Mouse (Mus musculus) MEL (cell line): Measurements from ENCODE around the gene Tmem108. TPM values are rescaled to one million over a fixed set of nuclear protein-coding genes. Genes with fewer than 3 reads are reported as not detected.

Experiments used
- DNase-seq: peaks from one replicate; pipeline ENCODE4 v3.0.0; 2011; ENCODE audit warnings: low read depth, low spot score
- H3K27ac ChIP-seq: 2 replicates; pipeline ENCODE4 v1.5.1; 2012; ENCODE audit warnings: low read depth, mild to moderate bottlenecking, control low read depth, low read length, moderate library complexity; ENCODE audit not compliant: control insufficient read depth
- H3K27me3 ChIP-seq, 2 experiments: fragments of 150-350 bp in 1 of 2; sonication (generic) in 1 of 2; 2 replicates each; pipeline ENCODE4 v1.6.1; 2012; ENCODE audit warnings: low read length in 2 of 2, mild to moderate bottlenecking in 2 of 2, improper control_type of control experiment in 1 of 2, moderate library complexity in 1 of 2; ENCODE audit not compliant: insufficient read depth in 2 of 2, control insufficient read depth in 1 of 2
- H3K36me3 ChIP-seq, 2 experiments: 2 replicates each; pipeline ENCODE4 v1.6.1; 2012 to 2014; ENCODE audit warnings: low read length in 2 of 2, improper control_type of control experiment in 1 of 2, inconsistent platforms in 1 of 2, mild to moderate bottlenecking in 1 of 2; ENCODE audit not compliant: insufficient read depth in 2 of 2, control insufficient read depth in 1 of 2
- H3K4me1 ChIP-seq, 2 experiments: fragments of 150-350 bp in 1 of 2; sonication (generic) in 1 of 2; 2 replicates each; pipeline ENCODE4 v1.6.1; 2012; ENCODE audit warnings: low read length in 2 of 2, improper control_type of control experiment in 1 of 2, mild to moderate bottlenecking in 1 of 2; ENCODE audit not compliant: insufficient read depth in 2 of 2, control insufficient read depth in 1 of 2
- H3K4me3 ChIP-seq, 2 experiments: fragments of 150-350 bp in 1 of 2; sonication (generic) in 1 of 2; 2 replicates each; pipeline ENCODE4 v1.5.1; 2012; ENCODE audit warnings: low read depth in 2 of 2, low read length in 2 of 2, mild to moderate bottlenecking in 2 of 2, moderate library complexity in 2 of 2, control low read depth in 1 of 2, improper control_type of control experiment in 1 of 2; ENCODE audit not compliant: control insufficient read depth in 1 of 2, insufficient read depth in 1 of 2
- H3K79me2 ChIP-seq: 2 replicates; pipeline ENCODE4 v1.6.1; 2012; ENCODE audit warnings: mild to moderate bottlenecking, low read length, moderate library complexity; ENCODE audit not compliant: control insufficient read depth, poor library complexity, insufficient read depth
- H3K9ac ChIP-seq: 2 replicates; pipeline ENCODE4 v1.6.1; 2012; ENCODE audit warnings: low read depth, mild to moderate bottlenecking, control low read depth, low read length, moderate library complexity; ENCODE audit not compliant: control insufficient read depth, poor library complexity, severe bottlenecking
- H3K9me3 ChIP-seq: fragments of 150-350 bp; sonication (generic); replicated peaks from 2 replicates; pipeline ENCODE4 v1.6.1; 2012; ENCODE audit warnings: mild to moderate bottlenecking, low read length, improper control_type of control experiment, moderate library complexity; ENCODE audit not compliant: insufficient read depth
- BHLHE40 ChIP-seq: IDR thresholded peaks from 2 replicates; pipeline ENCODE4 v1.6.1; 2012; ENCODE audit warnings: low read depth, mild to moderate bottlenecking, inconsistent platforms, low read length, improper control_type of control experiment, borderline replicate concordance
- CHD1 ChIP-seq: IDR thresholded peaks from 2 replicates; pipeline ENCODE4 v1.6.1; 2012; ENCODE audit warnings: low read depth, mild to moderate bottlenecking, inconsistent platforms, low read length, improper control_type of control experiment
- CTCF ChIP-seq, 3 experiments: IDR thresholded peaks in 2 of 3; conservative IDR thresholded peaks in 1 of 3; 2 replicates each; pipeline ENCODE4 v1.5.1; 2011 to 2012; ENCODE audit warnings: low read length in 3 of 3, low read depth in 2 of 3, mild to moderate bottlenecking in 2 of 3, improper control_type of control experiment in 1 of 3, inconsistent platforms in 1 of 3, mixed read lengths in 1 of 3, moderate library complexity in 1 of 3; ENCODE audit not compliant: control insufficient read depth in 1 of 3, insufficient read depth in 1 of 3, poor library complexity in 1 of 3, severe bottlenecking in 1 of 3
- E2F4 ChIP-seq: IDR thresholded peaks from 2 replicates; pipeline ENCODE4 v1.6.1; 2011; ENCODE audit warnings: low read depth, low read length, improper control_type of control experiment, borderline replicate concordance
- ELF1 ChIP-seq: IDR thresholded peaks from 2 replicates; pipeline ENCODE4 v1.6.1; 2014; ENCODE audit warnings: low read depth, mild to moderate bottlenecking, inconsistent platforms, low read length, improper control_type of control experiment, moderate library complexity
- EP300 ChIP-seq, 2 experiments: IDR thresholded peaks; 2 replicates each; pipeline ENCODE4 v1.6.1; 2011; ENCODE audit warnings: improper control_type of control experiment in 2 of 2, low read length in 2 of 2, low read depth in 1 of 2, mild to moderate bottlenecking in 1 of 2
- ETS1 ChIP-seq: IDR thresholded peaks from 2 replicates; pipeline ENCODE4 v1.6.1; 2012; ENCODE audit warnings: low read depth, mild to moderate bottlenecking, inconsistent platforms, low read length, improper control_type of control experiment, moderate library complexity
- JUND ChIP-seq: IDR thresholded peaks from 2 replicates; pipeline ENCODE4 v1.6.1; 2011; ENCODE audit warnings: low read depth, mild to moderate bottlenecking, improper control_type of control experiment, low read length
- KAT2A ChIP-seq: conservative IDR thresholded peaks from 2 replicates; pipeline ENCODE4 v1.6.1; 2012; ENCODE audit warnings: low read depth, low read length, improper control_type of control experiment, inconsistent platforms
- MAX ChIP-seq: IDR thresholded peaks from 2 replicates; pipeline ENCODE4 v1.6.1; 2011; ENCODE audit warnings: low read length, improper control_type of control experiment
- MAZ ChIP-seq: IDR thresholded peaks from 2 replicates; pipeline ENCODE4 v1.6.1; 2012; ENCODE audit warnings: low read depth, mild to moderate bottlenecking, inconsistent platforms, low read length, improper control_type of control experiment
- MEF2A ChIP-seq: IDR thresholded peaks from 2 replicates; pipeline ENCODE4 v1.6.1; 2014; ENCODE audit warnings: low read depth, mild to moderate bottlenecking, inconsistent platforms, low read length, improper control_type of control experiment; ENCODE audit not compliant: poor library complexity, insufficient replicate concordance, severe bottlenecking; ENCODE audit errors: extremely low read depth
- MYB ChIP-seq: IDR thresholded peaks from 2 replicates; pipeline ENCODE4 v1.6.1; 2011; ENCODE audit warnings: mild to moderate bottlenecking, low read depth, low read length, improper control_type of control experiment
- MYC ChIP-seq: IDR thresholded peaks from 2 replicates; pipeline ENCODE4 v1.6.1; 2011; ENCODE audit warnings: low read depth, mild to moderate bottlenecking, low read length, improper control_type of control experiment, moderate library complexity
- NELFE ChIP-seq: IDR thresholded peaks from 2 replicates; pipeline ENCODE4 v1.6.1; 2011; ENCODE audit warnings: low read depth, low read length, improper control_type of control experiment
- NRF1 ChIP-seq: IDR thresholded peaks from 2 replicates; pipeline ENCODE4 v1.6.1; 2014; ENCODE audit warnings: low read depth, mild to moderate bottlenecking, inconsistent platforms, low read length, improper control_type of control experiment, moderate library complexity; ENCODE audit not compliant: poor library complexity, insufficient read depth, severe bottlenecking
- POLR2A ChIP-seq, 2 experiments: IDR thresholded peaks; 2 replicates each; pipeline ENCODE4 v1.6.1; 2011 to 2012; ENCODE audit warnings: low read length in 2 of 2, mild to moderate bottlenecking in 2 of 2, control low read depth in 1 of 2, improper control_type of control experiment in 1 of 2, low read depth in 1 of 2, moderate library complexity in 1 of 2; ENCODE audit not compliant: control insufficient read depth in 1 of 2, insufficient read depth in 1 of 2, poor library complexity in 1 of 2
- POLR2AphosphoS2 ChIP-seq: IDR thresholded peaks from 2 replicates; pipeline ENCODE4 v1.6.1; 2011; ENCODE audit warnings: low read length, improper control_type of control experiment
- POLR2AphosphoS5 ChIP-seq: IDR thresholded peaks from 2 replicates; pipeline ENCODE4 v1.6.1; 2012; ENCODE audit warnings: low read depth, borderline replicate concordance, mild to moderate bottlenecking, inconsistent platforms, low read length, moderate library complexity, mixed read lengths
- RCOR1 ChIP-seq: IDR thresholded peaks from 2 replicates; pipeline ENCODE4 v1.6.1; 2012; ENCODE audit warnings: low read depth, mild to moderate bottlenecking, inconsistent platforms, low read length, improper control_type of control experiment
- TAL1 ChIP-seq: IDR thresholded peaks from 2 replicates; pipeline ENCODE4 v1.6.1; 2012; ENCODE audit warnings: mild to moderate bottlenecking, inconsistent platforms, low read length, moderate library complexity, mixed read lengths
- TBP ChIP-seq: IDR thresholded peaks from 2 replicates; pipeline ENCODE4 v1.8.0; 2011; ENCODE audit warnings: low read depth, low read length, improper control_type of control experiment
- USF2 ChIP-seq, 2 experiments: IDR thresholded peaks; 2 replicates each; pipeline ENCODE4 v1.6.1; 2011 to 2012; ENCODE audit warnings: improper control_type of control experiment in 2 of 2, low read length in 2 of 2, borderline replicate concordance in 1 of 2, inconsistent platforms in 1 of 2, low read depth in 1 of 2, mild to moderate bottlenecking in 1 of 2; ENCODE audit not compliant: insufficient read depth in 1 of 2
- ZC3H11A ChIP-seq: IDR thresholded peaks from 2 replicates; pipeline ENCODE4 v1.6.1; 2012; ENCODE audit warnings: low read depth, mild to moderate bottlenecking, inconsistent platforms, low read length, improper control_type of control experiment
- ZNF384 ChIP-seq: IDR thresholded peaks from 2 replicates; pipeline ENCODE4 v1.6.1; 2012; ENCODE audit warnings: low read depth, mild to moderate bottlenecking, inconsistent platforms, low read length, improper control_type of control experiment
- polyA plus RNA-seq, 2 experiments: library from polyadenylated mRNA; stranded (reverse) in 1 of 2; unstranded in 1 of 2; fragments of >175 nt in 1 of 2; fragments of >200 nt in 1 of 2; gene quantifications; 2 replicates each; pipeline versions ENCODE4 v1.2.1 to v1.2.4; 2012; ENCODE audit warnings: low replicate concordance in 2 of 2, low read depth in 1 of 2; ENCODE audit not compliant: insufficient read length in 2 of 2, insufficient read depth in 1 of 2, missing spikeins in 1 of 2
- total RNA-seq: library from RNA; depleted of rRNA; stranded (reverse); fragments of 300-350 nt; gene quantifications from 2 replicates; pipeline ENCODE4 v1.2.3, GENCODE M21; 2012

Gene Tmem108
- total and polyA plus RNA-seq, 3 experiments = not detected

DNA sequence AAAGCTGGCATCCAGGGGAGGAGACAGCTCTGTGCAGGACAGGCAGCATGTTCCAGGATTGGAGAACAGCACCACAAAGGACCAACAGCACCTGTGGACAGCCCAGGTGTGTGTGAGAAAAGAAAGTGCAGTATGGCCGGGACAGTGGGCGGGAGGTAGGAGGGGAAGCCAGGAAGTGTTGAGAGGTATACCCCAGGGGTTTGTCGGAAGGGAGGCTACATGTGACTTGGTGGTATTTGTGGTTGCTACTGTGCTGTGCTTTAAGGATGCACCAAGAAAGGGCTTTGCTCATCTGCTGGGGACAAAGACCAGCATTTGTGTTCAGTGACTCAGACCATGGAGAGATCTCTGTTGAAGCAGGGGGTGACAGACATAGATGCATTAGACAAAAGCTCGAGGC lies 271.8 kb downstream of the Tmem108 start:
- no peaks in the 10 kb centered on the region for H3K4me1 ChIP-seq
- H3K9ac ChIP-seq = no peak overlapping the region
- H3K27ac ChIP-seq = no peak overlapping the region
- no peak for DNase-seq
- no peaks in the 10 kb centered on the region for H3K9me3 ChIP-seq
- H3K36me3 ChIP-seq = no peaks in the 10 kb centered on the region
- no peaks in the 10 kb centered on the region for H3K27me3 ChIP-seq
- no peak overlapping the region for H3K4me3 ChIP-seq
- TF ChIP-seq POLR2AphosphoS5 (no peak), TBP (no peak), MAX (no peak), ZC3H11A (no peak), USF2 (IDR thresholded peaks at IDR 0.05; ENCODE audit: borderline replicate concordance in 1 of 2, insufficient read depth in 1 of 2, low read depth in 1 of 2, low read length in 2 of 2) (no peak), MAZ (no peak), KAT2A (no peak), MEF2A (no peak), RCOR1 (no peak), POLR2A (IDR thresholded peaks at IDR 0.05; ENCODE audit: control insufficient read depth in 1 of 2, insufficient read depth in 1 of 2, low read depth in 1 of 2, low read length in 2 of 2, poor library complexity in 1 of 2) (no peak), POLR2AphosphoS2 (no peak)
- TF ChIP-seq, all 39 proteins: peak for 0
- no peaks in the 10 kb centered on the region for H3K79me2 ChIP-seq

GRCm38 (mm10) chr9:103489096-103489495 lies 272.5 kb downstream of the Tmem108 start:
- Histone ChIP-seq H3K4me1 (no peaks in the 10 kb centered on the region), H3K9ac (no peak overlapping the region), H3K27ac (no peak overlapping the region), H3K27me3 (no peaks in the 10 kb centered on the region), H3K36me3 (no peaks in the 10 kb centered on the region), H3K4me3 (no peak overlapping the region), H3K9me3 (no peaks in the 10 kb centered on the region), H3K79me2 (no peaks in the 10 kb centered on the region)
- TF ChIP-seq NELFE = no peak
- DNase-seq = no peak

GRCm38 (mm10) chr9:103486262-103486661 lies 275.4 kb downstream of the Tmem108 start:
- no peaks in the 10 kb centered on the region for H3K79me2 ChIP-seq
- H3K9ac ChIP-seq = no peak overlapping the region
- no peaks in the 10 kb centered on the region for H3K9me3 ChIP-seq
- no peak for DNase-seq
- TF ChIP-seq ETS1 (no peak), EP300 (IDR thresholded peaks at IDR 0.05; ENCODE audit: low read depth in 1 of 2, low read length in 2 of 2) (no peak), CTCF (IDR thresholded peaks at IDR 0.05 in 2 of 3, conservative IDR thresholded peaks at IDR 0.05 in 1 of 3; ENCODE audit: control insufficient read depth in 1 of 3, insufficient read depth in 1 of 3, low read depth in 2 of 3, low read length in 3 of 3, poor library complexity in 1 of 3, severe bottlenecking in 1 of 3) (no peak), MAX (no peak), MEF2A (no peak), MAZ (no peak), MYB (no peak), E2F4 (no peak), CHD1 (no peak), POLR2AphosphoS5 (no peak), MYC (no peak), BHLHE40 (no peak), ZNF384 (no peak), TBP (no peak), NRF1 (no peak), ZC3H11A (no peak), ELF1 (no peak), TAL1 (no peak), JUND (no peak)
- H3K4me1 ChIP-seq = no peaks in the 10 kb centered on the region
- no peaks in the 10 kb centered on the region for H3K27me3 ChIP-seq
- H3K36me3 ChIP-seq = no peaks in the 10 kb centered on the region
- no peak overlapping the region for H3K27ac ChIP-seq
- H3K4me3 ChIP-seq = no peak overlapping the region
